Mouse (Mus musculus) kidney, adult 8-10 months (tissue): ENCODE measurements around the gene Aph1b.
"Not testable (repeated sequence)": the region's sequence is repeated elsewhere in the genome, so short reads cannot be mapped to it uniquely, and the experiment has no call there.

Experiments
- DNase-seq, 2 experiments: peaks; one replicate each; pipeline ENCODE4 v3.0.0; 2022

Aph1b gene

DNA sequence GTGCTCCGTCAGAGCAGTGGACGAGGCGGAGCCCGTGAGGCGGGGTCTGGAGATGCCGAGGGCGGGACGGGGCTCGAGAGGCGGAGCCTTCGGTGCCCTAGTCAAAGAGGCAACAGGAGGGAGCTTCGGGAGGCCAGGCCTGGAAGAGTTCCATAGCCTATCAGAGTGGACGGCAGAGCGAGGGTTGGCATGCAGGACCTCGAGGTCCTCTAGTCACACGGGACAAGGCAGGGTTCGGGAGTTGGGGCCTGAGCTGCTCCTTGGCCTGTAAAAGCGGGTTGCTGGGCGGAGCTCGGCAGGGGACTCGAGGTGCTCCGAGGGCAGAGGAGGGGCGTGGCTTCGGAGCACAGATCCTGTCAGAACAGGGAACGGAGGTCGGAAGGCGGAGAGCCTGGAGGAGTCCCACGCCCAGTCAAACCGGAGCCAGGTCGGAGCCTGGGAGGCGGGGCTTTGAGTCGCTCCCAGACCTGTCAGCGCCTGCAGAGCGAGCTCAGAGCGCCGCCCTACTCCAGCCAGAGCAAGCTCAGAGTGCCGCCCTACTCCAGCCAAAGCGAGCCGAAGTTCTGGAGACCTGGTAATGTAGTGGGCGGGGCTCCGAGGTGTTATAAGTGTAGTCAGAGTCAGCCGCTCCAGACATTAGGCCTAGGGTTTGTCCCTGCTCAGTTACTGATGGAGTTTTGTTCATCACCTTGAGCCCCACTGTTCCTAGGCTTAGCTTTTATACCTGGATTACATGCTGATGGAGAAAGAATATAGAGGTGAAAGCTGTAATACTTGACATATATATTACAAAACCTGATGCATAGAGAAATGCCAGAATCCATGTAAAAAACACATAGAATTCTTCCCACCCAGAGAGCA lies at the start of gene Aph1b:
Gene Aph1b, minus strand, starts transcription at position 27 of the 861 bp plus-strand sequence.
- peak; percentile 98 to 99 for DNase-seq

DNA sequence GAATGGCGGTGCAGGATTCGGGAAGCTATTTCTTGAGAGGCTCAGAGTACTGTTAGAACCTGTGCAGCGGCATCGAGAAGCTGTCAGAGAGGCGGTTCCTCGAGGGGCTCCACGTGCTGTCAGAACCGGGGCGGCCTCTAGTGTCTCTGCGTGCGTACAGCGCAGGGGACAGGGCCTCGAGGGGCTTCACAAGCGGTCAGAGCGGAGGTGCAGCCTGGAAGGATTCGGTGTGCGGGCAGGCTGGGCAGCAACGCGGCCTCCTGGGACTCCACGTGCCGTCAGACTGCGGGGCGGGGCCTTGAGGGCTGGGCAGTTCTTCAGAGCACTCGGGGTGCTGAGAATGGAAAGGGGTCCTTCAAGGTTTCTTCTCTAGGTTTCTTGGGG lies 39.8 kb upstream of the Aph1b start:
- DNase-seq = no peak

DNA sequence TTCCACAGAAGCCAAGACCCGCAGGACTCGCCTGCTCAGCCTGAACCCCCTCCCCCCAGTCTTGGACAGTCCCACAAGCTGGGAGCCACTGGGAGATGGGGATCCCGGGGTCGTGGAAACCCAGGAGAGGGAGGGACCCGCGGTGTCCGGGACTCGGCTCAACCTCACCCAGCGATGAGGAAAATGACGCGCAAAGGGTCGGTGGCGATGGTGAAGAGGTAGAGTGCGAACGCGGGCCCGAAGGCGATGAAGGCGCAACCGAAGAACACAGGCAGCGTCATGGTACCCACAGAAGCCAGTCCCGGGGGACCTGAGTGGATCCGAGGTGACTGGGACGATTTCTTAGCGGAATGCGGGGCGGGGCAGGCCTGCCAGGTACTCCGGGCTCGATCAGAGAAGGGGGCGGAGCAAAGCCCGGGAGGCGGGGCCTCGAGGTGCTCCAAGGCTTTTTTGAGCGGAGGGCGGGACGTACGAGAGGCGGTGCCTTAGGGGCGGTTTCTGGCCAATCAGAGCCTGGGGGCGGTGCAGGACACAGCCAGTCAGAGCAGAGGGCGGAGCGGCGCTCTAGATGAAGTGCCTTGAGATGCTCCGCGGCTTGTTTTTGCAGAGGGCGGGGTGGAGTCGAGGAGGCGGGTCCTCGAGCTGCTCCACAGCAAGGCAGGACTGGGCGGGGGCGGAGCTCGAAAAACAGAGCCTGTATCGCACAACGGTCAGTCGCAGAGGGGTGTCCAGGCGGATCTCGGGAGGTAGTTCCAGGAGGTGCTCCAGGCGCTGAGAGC lies 39.2 kb upstream of the Aph1b start, which contains the start of gene Aph1c:
Gene Aph1c, minus strand, starts transcription at position 409 of the 779 bp plus-strand sequence.
- DNase-seq = peak; percentile 100

DNA sequence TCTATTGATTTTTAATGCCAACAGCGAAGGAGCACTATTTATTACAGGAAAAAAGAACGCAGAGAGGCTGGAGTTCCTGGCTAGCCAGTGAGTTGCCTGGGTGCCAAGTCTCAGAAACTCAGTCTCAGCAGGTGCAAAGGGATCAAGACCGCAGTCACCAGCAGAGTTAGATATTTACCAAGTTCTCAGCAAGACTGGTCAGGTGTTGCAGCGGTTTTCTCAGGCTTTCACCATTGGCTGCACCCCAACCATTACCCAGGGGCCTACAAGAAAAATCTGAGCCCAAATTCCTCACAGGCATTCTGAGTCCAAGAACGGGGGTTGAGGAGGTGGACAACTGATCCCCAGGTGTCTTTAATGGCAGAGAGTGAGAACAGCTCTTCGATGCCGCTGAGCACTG lies 38.6 kb upstream of the Aph1b start:
- DNase-seq = peak; percentile 69 to 75

DNA sequence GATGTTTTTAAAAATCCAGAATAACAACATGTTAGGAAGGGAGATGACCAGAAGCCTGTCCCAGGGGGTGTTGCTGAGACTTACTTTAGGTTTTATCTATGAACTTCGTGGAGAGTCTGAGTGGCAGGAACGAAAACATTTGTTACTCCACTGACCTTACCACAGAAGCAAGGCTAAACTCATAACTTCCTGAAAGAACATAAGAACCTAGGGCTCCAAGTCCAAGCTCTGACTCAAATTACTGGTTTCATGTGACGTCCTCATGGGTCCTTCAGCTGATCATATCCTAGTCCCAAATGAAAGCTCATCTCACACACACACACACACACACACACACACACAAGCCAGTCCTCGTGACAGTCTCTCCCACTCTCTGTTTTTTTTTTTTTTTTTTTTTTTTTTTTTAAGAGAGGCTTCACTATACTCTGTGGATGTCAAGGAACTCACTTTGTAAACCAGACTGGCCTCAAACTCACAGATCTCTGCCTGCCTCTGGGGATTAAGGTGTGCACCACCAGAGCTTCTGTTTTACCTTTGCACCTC lies 37.1 kb upstream of the Aph1b start:
- peak in 1 of 2 experiments; percentile 9 for DNase-seq

DNA sequence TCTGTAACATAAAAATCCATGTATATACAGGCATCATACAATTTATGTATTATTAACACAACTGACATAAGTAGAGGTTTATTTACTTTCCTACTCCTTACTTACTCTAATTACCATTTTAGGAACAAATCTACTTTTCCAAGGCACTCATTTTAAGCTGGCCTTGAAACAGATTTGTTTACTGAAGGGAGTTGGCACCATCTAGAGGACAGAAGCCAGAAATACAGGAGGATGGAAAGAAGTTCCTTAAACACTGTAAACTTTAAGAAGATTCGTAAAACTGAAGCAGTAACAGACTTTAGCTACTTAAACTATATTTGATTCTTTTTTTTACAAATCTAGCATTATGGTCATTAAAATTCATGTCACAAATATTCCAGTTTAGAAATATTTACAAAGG lies 30.7 kb upstream of the Aph1b start:
- peak; percentile 24 to 55 for DNase-seq

DNA sequence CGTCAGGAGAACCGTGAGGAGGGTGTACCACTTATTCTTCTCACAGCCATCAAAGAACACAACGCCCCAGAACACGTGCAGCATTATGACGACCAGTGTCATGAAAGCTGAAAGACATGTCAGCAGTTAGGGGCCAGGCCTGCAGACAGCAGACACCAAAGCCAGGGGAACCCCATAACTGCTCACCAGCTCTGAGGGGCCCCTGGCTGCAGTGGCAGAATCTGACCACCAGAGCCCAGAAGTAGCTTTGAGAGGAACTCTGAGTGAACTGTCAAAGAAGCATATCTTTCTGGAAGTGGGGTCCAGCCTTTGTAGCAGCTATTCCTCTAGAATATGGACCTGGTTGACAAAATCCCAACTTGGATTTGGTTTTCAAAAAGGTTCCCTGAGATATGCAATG lies 27.0 kb upstream of the Aph1b start:
- not testable (repeated sequence) for DNase-seq

DNA sequence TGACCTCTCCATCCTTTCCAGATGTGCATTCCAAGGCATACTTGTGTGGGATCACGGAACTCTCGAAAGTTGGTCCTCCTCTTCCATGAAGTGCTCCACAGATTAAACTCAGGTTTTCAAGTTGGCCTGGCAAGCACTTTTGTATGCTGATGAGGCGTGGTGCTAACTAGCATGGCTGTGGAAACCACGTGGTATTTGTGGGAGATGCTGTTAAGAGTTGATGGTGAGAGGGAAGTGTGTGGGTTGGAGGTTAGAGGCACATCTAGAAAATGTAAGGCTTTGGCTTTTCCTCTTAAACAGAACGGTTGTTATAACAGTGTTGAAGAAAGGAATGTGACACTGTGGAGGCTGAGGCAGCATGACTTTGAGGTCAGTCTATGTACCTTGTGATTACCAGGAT lies 25.7 kb upstream of the Aph1b start:
- DNase-seq = no peak

DNA sequence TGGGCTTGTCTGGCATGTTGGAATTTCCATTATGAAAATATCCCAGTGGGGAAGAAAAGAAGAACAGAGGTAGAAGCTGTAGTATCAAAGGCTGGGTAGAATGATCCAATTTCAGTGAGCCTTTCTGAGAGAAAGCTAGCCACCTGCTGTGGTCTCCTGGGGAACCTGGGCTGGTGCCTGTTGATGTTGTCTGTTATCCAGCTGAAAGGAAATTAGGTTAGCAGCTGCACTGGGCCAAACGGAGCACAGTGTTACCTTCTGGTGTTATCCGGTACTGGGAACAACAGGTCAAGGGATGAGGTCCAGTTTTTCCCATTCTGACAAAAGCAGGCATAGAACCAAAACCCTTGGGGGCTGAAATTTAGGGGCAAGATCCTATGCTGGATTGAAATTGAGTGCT lies 18.1 kb upstream of the Aph1b start:
- DNase-seq = no peak

DNA sequence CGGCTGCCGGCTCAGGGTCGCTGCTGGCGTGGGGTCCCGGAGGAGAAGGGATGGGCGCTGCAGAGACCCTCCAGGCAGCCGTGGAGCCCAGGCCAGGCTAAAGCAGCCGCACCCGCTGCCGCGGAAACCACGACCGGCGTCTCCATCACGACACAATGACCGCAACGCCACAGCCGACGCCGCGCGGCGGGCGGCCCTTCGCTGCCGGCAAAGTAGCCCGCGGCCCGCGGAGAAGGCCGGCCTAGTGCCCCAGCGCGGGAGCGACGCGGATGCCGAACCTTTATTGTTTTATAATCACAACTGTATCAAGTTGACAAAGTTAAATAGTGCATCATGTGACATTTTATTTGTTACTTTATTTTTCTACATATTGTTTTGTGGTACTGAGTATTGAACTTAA lies 10.7 kb upstream of the Aph1b start:
- DNase-seq = not testable (repeated sequence)

DNA sequence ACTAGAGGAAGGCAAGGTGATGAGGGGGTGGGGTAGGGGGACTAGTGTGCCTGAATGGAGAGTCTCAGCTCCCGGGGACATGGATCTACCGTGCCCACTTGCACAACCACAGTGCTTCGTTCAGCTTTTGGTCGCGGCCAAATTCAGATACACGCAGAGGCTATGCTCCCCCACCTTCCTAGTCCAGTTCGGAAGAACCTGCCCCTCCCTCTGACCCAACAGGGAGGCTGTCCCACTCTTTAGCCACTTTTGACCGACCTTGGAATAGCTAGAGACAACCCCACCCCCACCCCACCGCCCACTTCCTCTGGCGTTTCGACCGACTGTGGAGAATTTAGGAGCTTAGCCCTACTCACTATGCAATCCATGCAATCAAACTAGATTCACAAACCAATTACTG lies 6.7 kb upstream of the Aph1b start:
- no peak for DNase-seq

DNA sequence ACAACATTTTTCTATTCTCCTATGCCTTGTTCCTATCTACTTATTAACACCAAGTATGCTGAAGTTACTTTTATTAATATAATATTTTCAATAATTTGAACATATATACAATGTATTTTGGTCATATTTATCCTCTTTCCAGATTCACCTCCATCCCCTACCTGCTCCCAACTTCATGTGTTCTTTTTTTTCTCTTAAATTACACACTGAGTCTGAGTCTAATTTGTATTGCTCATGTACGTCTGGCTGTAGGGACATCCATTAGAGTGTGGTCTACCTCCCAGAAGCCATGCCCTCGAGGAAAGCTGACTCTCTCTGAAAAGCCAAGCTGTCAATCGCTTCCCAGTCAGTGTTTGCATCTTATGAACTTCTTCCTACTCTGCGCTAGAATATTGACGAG lies 1.4 kb upstream of the Aph1b start, which contains the start of gene Gm10647:
Gene Gm10647, plus strand, starts transcription at position 301 of the 400 bp plus-strand sequence.
- DNase-seq = no peak

DNA sequence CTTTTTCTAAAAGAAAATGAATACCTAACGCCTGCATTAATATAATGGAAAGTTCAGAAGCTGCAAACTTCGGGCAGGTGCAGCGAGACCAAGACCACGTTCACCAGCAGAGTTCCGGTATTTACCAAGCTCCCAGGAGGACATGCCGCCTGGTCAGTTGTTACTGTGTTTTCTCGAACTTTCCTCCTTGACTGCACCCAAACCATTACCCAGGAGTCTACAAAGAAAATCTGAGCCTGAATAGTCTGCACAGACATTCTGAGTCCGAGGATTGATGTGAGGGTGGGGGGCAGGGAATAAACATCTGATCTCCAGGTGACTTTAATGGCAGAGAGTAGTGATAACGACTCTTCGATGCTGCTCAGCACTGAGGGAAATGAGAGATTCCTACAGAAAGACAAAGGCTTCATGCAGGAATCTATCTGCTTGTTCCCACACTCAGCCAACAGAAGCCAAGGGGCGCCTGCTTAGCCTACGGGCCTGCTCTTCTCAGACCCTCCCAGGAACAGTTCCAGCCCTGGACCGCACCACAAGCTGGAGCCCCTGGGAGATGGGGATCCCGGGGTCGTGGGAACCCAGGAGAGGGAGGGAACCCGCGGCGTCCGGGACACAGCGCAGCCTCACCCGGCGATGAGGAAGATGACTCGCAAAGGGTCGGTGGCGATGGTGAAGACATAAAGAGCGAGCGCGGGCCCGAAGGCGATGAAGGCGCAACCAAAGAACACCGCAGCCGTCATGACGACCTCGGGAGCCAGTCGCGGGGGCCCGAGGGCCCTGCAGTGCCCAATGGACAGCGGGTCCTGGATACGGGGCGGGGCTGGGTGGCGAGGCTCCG lies 444 bp downstream of the Aph1b start:
- no peak for DNase-seq

DNA sequence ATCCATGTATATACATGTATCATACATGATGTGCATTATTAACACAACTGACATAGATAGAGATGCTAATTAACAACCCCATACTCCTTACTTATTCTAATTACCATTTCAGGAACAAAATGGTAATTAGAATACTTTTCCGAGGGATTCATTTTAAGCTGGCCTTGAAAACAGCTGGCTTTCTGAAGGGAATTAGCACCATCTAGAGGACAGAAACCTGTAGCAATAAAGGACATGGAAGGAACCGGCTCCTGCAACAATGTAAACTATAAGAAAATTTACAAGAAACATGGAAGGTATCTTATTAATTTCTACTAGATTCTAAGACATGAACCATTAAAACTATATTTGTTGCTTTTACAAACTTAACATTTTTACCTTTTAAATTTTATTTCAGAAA lies 7.5 kb downstream of the Aph1b start:
- DNase-seq = peak in 1 of 2 experiments; percentile 46

DNA sequence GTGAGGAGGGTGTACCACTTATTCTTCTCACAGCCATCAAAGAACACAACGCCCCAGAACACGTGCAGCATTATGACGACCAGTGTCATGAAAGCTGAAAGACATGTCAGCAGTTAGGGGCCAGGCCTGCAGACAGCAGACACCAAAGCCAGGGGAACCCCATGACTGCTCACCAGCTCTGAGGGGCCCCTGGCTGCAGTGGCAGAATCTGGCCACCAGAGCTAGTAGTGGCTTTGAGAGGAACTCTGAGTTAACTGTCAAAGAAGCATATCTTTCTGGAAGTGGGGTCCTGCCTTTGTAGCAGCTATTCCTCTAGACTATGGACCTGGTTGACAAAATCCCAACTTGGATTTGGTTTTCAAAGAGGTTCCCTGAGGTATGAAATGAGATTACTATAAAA lies 10.7 kb downstream of the Aph1b start:
- DNase-seq = not testable (repeated sequence)

DNA sequence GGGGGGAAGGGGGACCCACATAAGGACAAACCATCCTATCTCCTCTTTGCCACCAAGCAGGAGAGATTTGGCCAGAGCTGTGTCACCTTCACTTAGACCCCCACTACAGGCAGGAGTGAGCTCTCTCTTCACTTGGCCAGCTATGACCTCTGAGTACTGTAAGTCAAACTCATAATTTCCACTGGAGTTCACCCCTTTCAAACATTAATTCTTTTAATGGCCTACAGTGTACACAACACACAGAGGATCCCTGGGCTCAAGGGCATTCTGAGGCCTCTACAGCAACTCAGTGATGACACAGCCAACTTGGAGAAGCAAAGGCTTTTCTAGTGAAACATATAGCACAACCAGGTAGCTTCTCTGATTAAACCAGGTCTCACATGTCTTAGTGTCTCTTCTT lies 24.6 kb downstream of the Aph1b start:
- DNase-seq = peak; percentile 53 to 77

DNA sequence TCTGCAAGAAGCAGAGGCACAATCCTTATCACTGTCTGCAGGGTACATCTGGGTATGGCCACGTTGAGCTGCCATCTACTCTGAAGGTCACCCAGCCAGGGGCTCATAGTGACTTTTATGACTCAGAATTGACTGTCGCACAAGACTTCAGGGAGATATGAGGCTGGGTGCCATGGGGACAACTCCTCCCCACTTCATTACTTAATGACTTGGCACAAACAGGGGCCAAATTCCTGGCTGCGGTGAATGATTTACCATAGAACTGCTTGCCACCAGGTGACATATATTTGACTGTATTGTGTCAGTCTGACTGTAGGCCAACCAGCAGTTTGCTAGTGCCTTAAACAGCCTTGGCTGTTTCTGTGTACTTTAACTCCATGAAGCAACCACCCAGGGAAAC lies 26.0 kb downstream of the Aph1b start:
- peak; percentile 88 to 93 for DNase-seq

DNA sequence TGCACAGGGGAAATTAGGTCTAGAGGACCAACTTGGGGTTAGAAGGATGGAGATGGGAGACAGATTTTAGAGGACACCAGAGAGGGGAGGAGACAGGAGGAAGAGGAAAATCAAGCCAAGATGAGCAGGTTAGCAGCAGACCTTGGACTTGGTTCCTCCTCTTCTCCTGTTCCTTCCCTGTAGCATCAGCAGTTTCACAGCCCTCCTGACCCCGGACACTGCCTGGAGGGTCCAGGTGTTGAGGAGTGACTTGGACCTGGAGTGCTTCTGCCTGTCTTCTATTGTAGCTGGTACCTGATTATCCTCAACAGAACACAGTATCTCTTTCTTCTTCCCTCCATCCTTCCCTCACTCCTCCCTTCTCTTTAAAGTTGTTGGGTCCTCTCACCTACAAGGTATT lies 26.6 kb downstream of the Aph1b start:
- peak; percentile 57 to 69 for DNase-seq

DNA sequence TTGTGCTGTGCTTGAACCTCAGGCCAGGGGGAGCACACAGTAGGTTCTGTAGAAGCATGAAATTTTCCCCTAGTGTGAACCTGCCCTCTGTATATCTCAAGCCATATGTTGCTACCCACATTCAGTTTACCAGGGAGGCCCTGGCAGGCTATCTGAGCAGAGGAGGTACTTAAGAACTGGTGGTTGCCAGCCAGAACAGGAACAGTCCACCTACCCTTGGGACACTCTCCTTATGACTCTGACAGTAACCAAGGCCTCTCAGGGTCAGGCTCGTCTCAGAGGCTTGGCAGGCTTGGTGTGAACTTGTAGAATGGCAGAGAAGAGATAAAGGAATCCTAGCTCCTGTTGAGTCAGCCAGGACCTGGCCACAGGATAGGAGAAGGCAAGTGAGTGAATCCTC lies 34.3 kb downstream of the Aph1b start:
- DNase-seq = peak in 1 of 2 experiments; percentile 45

DNA sequence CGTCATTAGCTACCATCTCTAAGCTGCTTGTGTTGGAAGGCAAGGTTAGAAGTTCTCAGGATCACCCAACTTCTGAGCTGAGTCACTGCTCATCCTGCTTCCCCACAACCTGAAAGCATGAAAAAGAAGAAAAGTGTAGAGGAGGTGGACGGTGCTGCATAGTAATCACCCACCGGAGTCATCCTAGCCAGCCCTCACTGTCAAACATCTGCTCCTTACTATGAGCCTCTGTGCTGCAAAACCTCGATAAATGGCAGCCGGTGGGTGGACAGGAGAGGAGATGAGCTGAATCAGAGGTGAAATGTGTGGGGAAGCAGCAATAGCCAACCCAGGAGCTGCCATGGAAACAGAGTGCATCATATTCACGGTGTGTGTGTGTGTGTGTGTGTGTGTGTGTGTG lies 42.4 kb downstream of the Aph1b start:
- no peak for DNase-seq

DNA sequence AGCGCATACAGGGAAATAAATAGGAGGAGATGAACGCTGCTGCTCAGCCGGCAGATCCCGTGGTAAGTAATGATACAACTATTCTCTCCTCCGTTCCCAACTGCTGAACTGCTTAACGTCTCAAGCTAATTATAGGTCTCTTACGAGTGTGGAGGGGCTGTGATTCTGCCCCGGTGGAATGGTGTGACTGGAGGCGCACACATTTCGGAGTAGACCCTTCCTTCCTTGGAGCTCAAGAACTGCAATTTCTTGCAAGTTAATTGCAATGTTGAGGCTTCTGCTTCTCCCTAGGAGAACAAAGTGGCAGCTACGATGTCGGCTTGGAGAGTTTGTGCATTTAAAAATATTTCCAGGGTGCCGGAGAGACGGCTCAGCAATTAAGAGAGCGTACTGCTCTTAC lies 46.9 kb downstream of the Aph1b start:
- no peak for DNase-seq

DNA sequence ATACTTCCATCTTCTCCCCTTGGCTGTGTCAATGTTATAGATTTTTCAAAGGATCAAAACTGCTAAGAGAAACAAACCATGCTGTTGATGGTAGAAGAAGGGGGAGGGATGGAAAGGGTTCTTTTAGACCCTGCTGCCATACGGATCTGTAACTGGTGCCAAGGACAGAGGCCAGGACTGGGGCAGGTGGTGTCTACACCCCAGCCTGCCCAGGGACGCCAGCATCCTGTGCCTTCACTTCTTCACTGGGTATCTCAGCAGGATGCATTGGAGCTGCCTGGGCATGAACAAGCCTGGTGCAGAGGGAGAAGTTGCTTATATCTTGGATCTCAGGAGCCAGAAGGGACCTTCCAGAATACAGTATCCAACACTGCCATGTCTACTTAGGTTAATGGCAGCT lies 50.8 kb downstream of the Aph1b start:
- DNase-seq = no peak

DNA sequence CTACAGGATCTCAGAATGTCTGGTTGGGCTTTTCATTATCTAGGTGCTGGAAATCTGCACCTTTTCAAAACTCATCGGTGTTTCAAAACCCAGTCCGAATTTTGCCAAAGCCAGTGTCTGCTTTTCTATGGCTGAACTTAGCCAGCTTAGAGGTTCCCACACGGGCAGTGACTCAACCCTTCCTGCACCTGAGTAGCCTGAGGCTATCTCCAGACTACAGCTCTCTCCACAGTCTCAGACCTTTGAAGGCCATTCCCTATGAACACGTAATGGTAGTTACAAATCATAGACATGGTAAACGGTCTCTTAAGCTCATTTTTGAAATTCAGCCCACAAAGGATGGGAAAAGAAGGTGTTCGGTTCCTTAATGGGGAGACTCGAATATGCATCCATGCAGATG lies 55.8 kb downstream of the Aph1b start:
- no peak for DNase-seq
